Mouse (Mus musculus) midbrain, embryonic 13.5 days (tissue): Measurements from ENCODE around the gene Pax3. TPM values are rescaled to one million over a fixed set of nuclear protein-coding genes. Genes with fewer than 3 reads are reported as not detected.

Experiments
- ATAC-seq: fragments of 200-750 bp; cut with Nextera tagmentation; 2 replicates; pipeline ENCODE4 v1.8.0; 2017; ENCODE audit warnings: mild to moderate bottlenecking, moderate TSS enrichment, moderate library complexity
- H3K27ac ChIP-seq: fragments of 300-500 bp; sonication (generic); 2 replicates; pipeline ENCODE4 v1.5.1; 2015; ENCODE audit warnings: inconsistent platforms, mild to moderate bottlenecking, moderate library complexity
- H3K27me3 ChIP-seq: fragments of 300-500 bp; sonication (generic); 2 replicates; pipeline ENCODE4 v1.6.1; 2015; ENCODE audit warnings: mild to moderate bottlenecking, inconsistent platforms
- H3K36me3 ChIP-seq: fragments of 300-500 bp; sonication (generic); 2 replicates; pipeline ENCODE4 v1.6.1; 2015; ENCODE audit warnings: mild to moderate bottlenecking, inconsistent platforms
- H3K4me1 ChIP-seq: fragments of 300-500 bp; sonication (generic); replicated peaks from 2 replicates; pipeline ENCODE4 v1.6.1; 2015; ENCODE audit warnings: inconsistent platforms
- H3K4me2 ChIP-seq: fragments of 300-500 bp; sonication (generic); replicated peaks from 2 replicates; pipeline ENCODE4 v1.6.1; 2015; ENCODE audit warnings: moderate library complexity, mild to moderate bottlenecking, inconsistent platforms
- H3K4me3 ChIP-seq: fragments of 300-500 bp; sonication (generic); replicated peaks from 2 replicates; pipeline ENCODE4 v1.5.1; 2015; ENCODE audit warnings: mild to moderate bottlenecking, inconsistent platforms
- H3K9ac ChIP-seq: fragments of 300-500 bp; sonication (generic); replicated peaks from 2 replicates; pipeline ENCODE4 v1.6.1; 2015; ENCODE audit warnings: mild to moderate bottlenecking, inconsistent platforms
- H3K9me3 ChIP-seq: fragments of 300-500 bp; sonication (generic); 2 replicates; pipeline ENCODE4 v1.6.1; 2016; ENCODE audit warnings: mild to moderate bottlenecking, inconsistent platforms
- WGBS: fragments of 180-500 bp; shearing (Covaris S2); methylation state at CpG from one replicate; pipeline ENCODE4 v1.1.7; 2015; 5-methylcytosine and 5-hydroxymethylcytosine counted together
- polyA plus RNA-seq: library from polyadenylated mRNA; unstranded; fragments of >200 nt; fragmentation: Nextera tagmentation; extraction: Ambion mirVana; gene quantifications from 2 replicates; pipeline ENCODE4 v1.2.1, GENCODE M21; 2015

The Pax3 gene
- polyA plus RNA-seq, 1 experiment from 2014 or later: 35.6 TPM

DNA sequence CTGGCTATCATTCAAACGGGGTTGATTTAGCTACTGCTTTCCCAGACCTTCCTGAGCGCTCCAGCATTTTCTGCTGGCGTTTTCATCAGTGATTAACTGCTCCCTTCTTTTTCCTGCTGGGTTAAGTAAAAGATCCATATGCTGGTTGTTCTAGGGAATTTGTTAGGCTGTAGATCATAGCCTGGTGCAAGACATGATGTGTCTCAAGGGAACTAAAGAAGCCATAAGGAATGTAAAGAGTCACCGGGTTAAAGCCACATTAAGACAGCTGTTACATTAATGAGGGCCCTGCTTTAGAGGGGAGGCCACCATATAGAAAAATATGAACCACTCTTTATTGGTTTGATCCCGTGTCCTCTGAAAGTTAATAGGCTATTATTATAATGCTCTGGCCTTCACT is 67.7 kb downstream of the Pax3 start:
- H3K27ac ChIP-seq: no peak overlapping the region
- no peaks in the 10 kb centered on the region for H3K4me1 ChIP-seq
- H3K4me2 ChIP-seq: no peak overlapping the region
- peaks cover 38% of the 10 kb centered on the region for H3K27me3 ChIP-seq
- H3K36me3 ChIP-seq: peaks cover 5% of the 10 kb centered on the region; the same call in 1 of the 2 replicates
- H3K4me3 ChIP-seq: no peak overlapping the region
- no peaks in the 10 kb centered on the region for H3K9me3 ChIP-seq
- H3K9ac ChIP-seq: no peak overlapping the region
- WGBS: 61% methylated on average over 5 of the region's 5 CpGs
- ATAC-seq: no peak

- no peak overlapping the region for H3K4me2 ChIP-seq
Measured at GRCm38 (mm10) chr1:78119899-78120560, 76.9 kb downstream of the Pax3 start.

GRCm38 (mm10) chr1:78116046-78116445 is 80.9 kb downstream of the Pax3 start:
- WGBS: 91% methylated on average over 3 of the region's 3 CpGs
- no peak for ATAC-seq
- H3K4me1 ChIP-seq: peaks cover 23% of the 10 kb centered on the region
- no peak overlapping the region for H3K4me2 ChIP-seq
- H3K4me3 ChIP-seq: no peak overlapping the region
- H3K27me3 ChIP-seq: peaks cover 10% of the 10 kb centered on the region; the same call in 1 of the 2 replicates
- H3K9me3 ChIP-seq: 0 out of 2 replicates have a peak, but pooled peaks cover 4% of the 10 kb centered on the region
- no peak overlapping the region for H3K27ac ChIP-seq
- no peak overlapping the region for H3K9ac ChIP-seq
- H3K36me3 ChIP-seq: peaks cover 4% of the 10 kb centered on the region; the same call in 1 of the 2 replicates

More at GRCm38 (mm10) chr1:78119899-78120560, 76.9 kb downstream of the Pax3 start:
- H3K36me3 ChIP-seq: peaks cover 4% of the 10 kb centered on the region; the same call in 1 of the 2 replicates
- ATAC-seq: 0 out of 2 replicates have a peak, but pooled peaks have one; percentile 34
- H3K9ac ChIP-seq: no peak overlapping the region
- no peak overlapping the region; the same call in 1 of the 2 replicates for H3K27ac ChIP-seq
- 9% methylated on average over 10 of the region's 10 CpGs for WGBS
- no peak overlapping the region for H3K4me3 ChIP-seq
- H3K9me3 ChIP-seq: 0 out of 2 replicates have a peak, but pooled peaks cover 4% of the 10 kb centered on the region
- peaks cover 20% of the 10 kb centered on the region for H3K4me1 ChIP-seq
- peaks cover 16% of the 10 kb centered on the region for H3K27me3 ChIP-seq

DNA sequence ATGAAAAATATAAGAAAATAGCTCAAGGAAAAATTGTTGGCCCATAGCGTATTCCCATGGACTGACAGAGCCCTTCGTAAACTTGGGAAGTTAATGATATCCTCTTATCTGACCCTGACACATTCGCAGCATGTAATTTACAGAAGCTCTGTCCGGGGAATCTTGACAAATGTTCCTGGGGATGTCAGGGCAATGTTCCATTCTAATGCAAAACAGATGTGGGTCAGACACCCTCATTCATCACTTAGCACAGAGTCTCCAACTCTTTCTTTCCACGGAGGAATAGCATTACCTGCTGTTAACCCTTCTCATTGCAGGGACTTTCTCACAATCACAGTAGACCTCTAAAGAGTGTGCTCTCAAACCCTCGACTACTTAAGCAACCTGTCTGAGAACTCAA is 86.6 kb downstream of the Pax3 start:
- H3K27me3 ChIP-seq: peaks cover 7% of the 10 kb centered on the region; the same call in 1 of the 2 replicates
- H3K4me3 ChIP-seq: no peak overlapping the region
- no peak overlapping the region for H3K4me2 ChIP-seq
- H3K4me1 ChIP-seq: peaks cover 10% of the 10 kb centered on the region
- no peak overlapping the region for H3K9ac ChIP-seq
- 44% methylated on average over 6 of the region's 6 CpGs for WGBS
- no peak overlapping the region for H3K27ac ChIP-seq
- H3K36me3 ChIP-seq: no peaks in the 10 kb centered on the region
- no peak for ATAC-seq
- H3K9me3 ChIP-seq: no peaks in the 10 kb centered on the region

- no peaks in the 10 kb centered on the region for H3K9me3 ChIP-seq
- H3K4me3 ChIP-seq: no peak overlapping the region
- no peaks in the 10 kb centered on the region for H3K4me1 ChIP-seq
- H3K36me3 ChIP-seq: no peaks in the 10 kb centered on the region
- no peak overlapping the region for H3K27ac ChIP-seq
- no peak for ATAC-seq
- 81% methylated on average over 7 of the region's 7 CpGs for WGBS
- H3K9ac ChIP-seq: no peak overlapping the region
- no peak overlapping the region for H3K4me2 ChIP-seq
- H3K27me3 ChIP-seq: no peaks in the 10 kb centered on the region
Measured at GRCm38 (mm10) chr1:78103511-78103910, 93.4 kb downstream of the Pax3 start.

DNA sequence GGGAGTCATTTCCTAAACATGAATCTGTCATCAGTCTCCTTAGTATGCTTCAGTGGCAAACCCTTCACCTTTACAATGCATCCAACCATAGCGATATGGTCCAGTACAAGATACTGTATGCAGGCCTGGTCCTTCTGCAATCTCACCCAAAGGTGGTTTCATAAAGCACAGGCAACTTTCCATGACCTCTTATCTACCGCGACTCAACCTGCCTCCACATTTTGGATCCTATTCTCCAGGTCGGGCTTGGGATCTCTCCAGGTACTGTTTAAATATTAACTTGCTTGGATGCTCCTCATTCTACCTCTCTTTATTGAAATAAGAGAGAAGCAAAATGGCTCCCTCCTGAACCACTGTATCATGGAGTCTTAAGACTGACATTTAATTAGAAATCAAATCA is 103.3 kb downstream of the Pax3 start:
- Histone ChIP-seq H3K36me3 (no peaks in the 10 kb centered on the region), H3K9ac (no peak overlapping the region), H3K27me3 (no peaks in the 10 kb centered on the region), H3K4me3 (no peak overlapping the region), H3K4me2 (no peak overlapping the region), H3K27ac (no peak overlapping the region), H3K9me3 (no peaks in the 10 kb centered on the region), H3K4me1 (no peaks in the 10 kb centered on the region)
- ATAC-seq: no peak
- WGBS: 96% methylated on average over 4 of the region's 4 CpGs

GRCm38 (mm10) chr1:78088646-78089045 is 108.3 kb downstream of the Pax3 start:
- ATAC-seq: no peak
- no peaks in the 10 kb centered on the region for H3K9me3 ChIP-seq
- no peak overlapping the region for H3K4me3 ChIP-seq
- 70% methylated on average over 2 of the region's 2 CpGs for WGBS
- H3K36me3 ChIP-seq: no peaks in the 10 kb centered on the region
- H3K4me2 ChIP-seq: no peak overlapping the region
- H3K9ac ChIP-seq: no peak overlapping the region
- H3K27ac ChIP-seq: no peak overlapping the region
- H3K27me3 ChIP-seq: no peaks in the 10 kb centered on the region
- H3K4me1 ChIP-seq: no peaks in the 10 kb centered on the region

DNA sequence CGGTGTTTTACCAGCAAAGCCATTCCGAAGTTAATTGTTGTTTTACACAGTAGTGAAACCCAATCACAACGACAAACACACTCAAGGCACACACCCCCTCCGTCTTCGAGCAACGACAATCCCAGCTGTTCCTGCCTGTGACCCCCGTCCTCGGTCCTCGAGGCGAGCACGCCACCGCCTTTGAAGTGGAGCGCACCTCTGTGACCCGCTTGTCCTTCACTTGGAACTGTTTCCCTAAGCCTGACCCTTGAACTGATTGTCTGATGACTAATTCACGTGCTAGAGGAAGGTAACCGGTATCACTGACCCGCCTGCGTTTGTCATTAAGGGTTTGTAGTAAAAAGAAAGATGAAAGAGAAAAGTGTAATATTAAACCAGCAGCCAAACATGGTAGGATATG is 115.2 kb downstream of the Pax3 start:
- Histone ChIP-seq H3K4me3 (no peak overlapping the region), H3K9ac (no peak overlapping the region), H3K27ac (no peak overlapping the region), H3K9me3 (no peaks in the 10 kb centered on the region), H3K36me3 (no peaks in the 10 kb centered on the region), H3K4me2 (0 out of 2 replicates have a peak overlapping the region, but pooled peaks have one; percentile 17), H3K4me1 (0 out of 2 replicates have a peak, but pooled peaks cover 2% of the 10 kb centered on the region), H3K27me3 (peaks cover 18% of the 10 kb centered on the region; the same call in 1 of the 2 replicates)
- 32% methylated on average over 18 of the region's 18 CpGs for WGBS
- no peak for ATAC-seq

DNA sequence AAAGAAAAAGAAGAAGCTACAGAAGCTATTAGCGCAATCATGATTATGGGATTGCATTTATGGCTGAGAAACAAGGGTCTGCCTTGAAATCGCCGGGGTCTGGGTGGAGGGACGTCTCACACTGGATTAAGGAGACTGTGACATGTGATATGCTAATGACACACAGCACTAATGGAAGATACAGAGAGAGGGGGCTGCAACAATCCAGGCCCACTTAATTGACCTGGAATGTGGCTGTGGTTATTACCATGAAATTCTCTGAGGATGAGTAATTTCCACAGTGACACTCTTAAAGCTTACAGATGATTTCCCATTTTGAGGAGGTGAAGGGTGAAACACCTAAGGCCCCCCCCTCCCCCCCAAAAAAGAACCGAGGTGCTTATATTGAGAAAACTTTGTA is 136.1 kb downstream of the Pax3 start:
- no peaks in the 10 kb centered on the region for H3K27me3 ChIP-seq
- peaks cover 3% of the 10 kb centered on the region; the same call in 1 of the 2 replicates for H3K4me1 ChIP-seq
- no peak overlapping the region for H3K9ac ChIP-seq
- 44% methylated on average over 5 of the region's 5 CpGs for WGBS
- no peak overlapping the region for H3K4me3 ChIP-seq
- H3K36me3 ChIP-seq: no peaks in the 10 kb centered on the region
- H3K9me3 ChIP-seq: 0 out of 2 replicates have a peak, but pooled peaks cover 3% of the 10 kb centered on the region
- H3K27ac ChIP-seq: no peak overlapping the region
- H3K4me2 ChIP-seq: no peak overlapping the region
- ATAC-seq: no peak

DNA sequence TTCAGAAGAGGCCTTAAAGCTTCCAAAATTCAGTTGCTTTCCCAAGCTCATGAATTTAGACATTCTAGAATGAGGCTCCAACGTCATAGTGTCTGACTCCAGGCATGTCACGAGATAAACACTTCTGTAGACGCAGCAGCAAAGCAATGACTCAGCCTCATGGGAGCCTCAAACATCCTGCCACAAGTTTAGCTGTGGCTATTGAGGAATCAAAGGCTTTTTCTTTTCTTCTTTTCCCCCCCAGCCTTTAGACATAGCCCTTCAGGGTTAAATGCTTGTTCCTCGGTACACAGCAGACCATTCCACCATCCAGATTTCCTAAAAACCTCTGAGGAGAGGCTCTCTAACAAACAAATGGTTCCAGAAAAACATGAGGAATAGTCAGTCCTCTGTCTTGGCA is 139.0 kb downstream of the Pax3 start:
- Histone ChIP-seq H3K27ac (no peak overlapping the region), H3K4me1 (peaks cover 3% of the 10 kb centered on the region; the same call in 1 of the 2 replicates), H3K4me3 (no peak overlapping the region), H3K4me2 (no peak overlapping the region), H3K36me3 (no peaks in the 10 kb centered on the region), H3K9me3 (0 out of 2 replicates have a peak, but pooled peaks cover 3% of the 10 kb centered on the region), H3K27me3 (no peaks in the 10 kb centered on the region), H3K9ac (no peak overlapping the region)
- WGBS: 69% methylated on average over 4 of the region's 4 CpGs
- ATAC-seq: no peak

GRCm38 (mm10) chr1:78053677-78054076 is 143.3 kb downstream of the Pax3 start:
- H3K9me3 ChIP-seq: 0 out of 2 replicates have a peak, but pooled peaks cover 3% of the 10 kb centered on the region
- no peak overlapping the region for H3K4me2 ChIP-seq
- WGBS: 77% methylated on average over 6 of the region's 6 CpGs
- no peaks in the 10 kb centered on the region for H3K4me1 ChIP-seq
- no peak overlapping the region for H3K4me3 ChIP-seq
- ATAC-seq: no peak
- no peaks in the 10 kb centered on the region for H3K27me3 ChIP-seq
- H3K36me3 ChIP-seq: no peaks in the 10 kb centered on the region
- H3K27ac ChIP-seq: no peak overlapping the region
- no peak overlapping the region for H3K9ac ChIP-seq
